Mouse (Mus musculus) CD4-positive, CD25-positive, alpha-beta regulatory T cell, adult 2 months (primary cell): ENCODE results near the gene Brs3.

Experiments
- DNase-seq: peaks from one replicate; pipeline ENCODE4 v3.0.0-alpha.2; 2012; ENCODE audit warnings: low read depth, low spot score

The Brs3 gene

DNA sequence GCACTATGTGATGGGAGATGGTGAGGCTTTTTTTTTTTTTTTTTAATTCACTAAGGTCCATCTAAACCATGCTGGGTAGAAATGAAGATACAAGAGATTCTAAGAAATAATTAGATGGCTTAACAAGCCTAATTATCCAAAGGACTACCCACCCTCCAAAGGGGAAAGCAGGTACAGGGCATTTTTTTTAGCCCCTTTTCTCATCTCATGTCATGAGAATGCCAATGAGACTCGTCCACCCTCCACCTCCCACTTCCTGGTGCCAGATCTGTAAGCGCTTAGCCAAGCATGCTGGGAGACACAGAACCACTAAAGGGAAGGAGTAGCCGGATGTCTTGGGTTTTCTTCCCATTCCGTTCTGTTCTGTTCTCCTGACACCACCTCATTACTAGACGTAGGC is at the start of gene Brs3:
Brs3 (plus strand) TSS at position 301 of the 400 bp plus-strand sequence.
- DNase-seq = no peak

- no peak for DNase-seq
Measured at GRCm38 (mm10) chrX:57012891-57013290, 30.0 kb upstream of the Brs3 start.

- DNase-seq = no peak
Measured at GRCm38 (mm10) chrX:57043869-57044268, 995 bp downstream of the Brs3 start.

- no peak for DNase-seq
Measured at GRCm38 (mm10) chrX:57052848-57053173, 9.9 kb downstream of the Brs3 start.

DNA sequence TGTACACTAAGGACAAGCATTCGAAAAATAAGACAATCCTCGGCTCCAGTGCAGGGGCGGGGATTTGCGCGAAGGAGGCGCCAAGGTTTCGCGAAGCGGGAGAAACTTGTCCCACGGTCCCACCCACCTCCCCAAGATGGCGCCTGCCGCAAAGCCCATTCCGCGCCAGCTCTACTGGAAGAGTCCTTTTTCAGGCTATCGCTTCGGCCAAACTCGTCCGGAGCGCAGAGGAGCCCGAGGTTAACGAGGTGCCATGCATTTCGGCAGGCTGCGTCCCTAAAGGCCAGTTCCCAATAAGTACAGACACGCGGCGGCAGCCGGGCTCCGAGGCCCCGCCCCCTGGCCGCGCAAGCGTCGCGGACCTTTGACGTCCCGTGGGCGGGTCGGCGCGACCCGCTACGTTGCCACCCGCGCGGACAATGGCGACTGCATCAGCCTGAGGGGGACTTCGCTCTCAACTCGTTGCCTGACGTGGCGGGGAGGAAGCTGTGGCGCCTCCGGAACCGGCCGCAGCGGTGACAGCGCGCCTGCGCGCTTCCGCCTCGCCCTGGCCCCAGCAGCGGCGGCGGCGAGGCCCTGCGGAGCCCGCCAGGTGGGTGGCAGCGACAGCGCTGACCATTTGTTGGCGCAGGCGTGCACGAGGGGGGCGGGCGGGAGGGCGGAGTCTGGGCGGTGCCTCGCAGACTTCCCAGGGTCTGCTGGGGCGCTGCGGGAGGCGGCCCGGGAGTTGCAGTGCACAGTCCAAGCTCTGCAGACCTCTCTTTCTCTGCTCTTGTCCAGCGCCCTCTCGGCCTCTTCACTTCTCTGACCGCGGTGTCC is 10.5 kb downstream of the Brs3 start, which contains the start of gene Htatsf1:
Htatsf1 (plus strand) TSS at position 410 of the 819 bp plus-strand sequence.
- DNase-seq = peak; percentile 89

DNA sequence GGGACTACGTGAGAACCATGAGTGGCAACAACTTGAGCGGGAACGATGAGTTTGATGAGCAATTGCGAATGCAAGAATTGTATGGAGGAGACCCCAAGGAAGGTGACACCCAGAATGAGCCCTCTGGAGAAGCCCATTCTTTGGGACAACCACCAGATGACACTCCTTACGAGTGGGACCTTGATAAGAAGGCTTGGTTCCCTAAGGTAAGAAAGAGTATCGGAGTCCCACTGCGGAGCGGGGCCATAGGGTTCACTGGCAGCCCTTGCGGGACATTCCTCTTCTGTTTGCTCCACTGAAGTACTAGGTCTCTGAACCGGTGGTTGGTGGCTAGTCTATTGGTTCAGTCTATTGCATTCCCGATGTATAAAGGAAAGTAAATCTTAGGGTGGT is 11.1 kb downstream of the Brs3 start:
- DNase-seq = no peak

DNA sequence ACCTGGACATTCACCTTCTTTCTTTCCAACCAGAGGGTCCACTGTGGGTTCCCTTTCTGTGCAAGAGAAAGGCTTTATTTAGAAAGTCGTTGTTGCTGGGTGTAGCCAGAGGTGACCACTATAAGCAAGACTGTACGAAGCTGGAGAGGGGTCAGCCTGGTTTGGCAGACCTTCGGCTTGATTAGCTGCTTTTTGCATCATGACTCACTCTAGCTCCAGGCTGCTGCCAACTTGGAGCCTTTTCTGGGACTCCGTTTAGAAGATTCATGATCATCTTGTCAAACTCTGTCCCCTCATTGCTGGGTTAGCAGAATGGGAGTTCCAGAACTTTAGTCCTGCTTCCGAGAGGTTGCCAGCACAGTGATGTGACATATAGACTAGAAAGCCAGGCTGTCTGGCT is 38.6 kb downstream of the Brs3 start:
- no peak for DNase-seq

DNA sequence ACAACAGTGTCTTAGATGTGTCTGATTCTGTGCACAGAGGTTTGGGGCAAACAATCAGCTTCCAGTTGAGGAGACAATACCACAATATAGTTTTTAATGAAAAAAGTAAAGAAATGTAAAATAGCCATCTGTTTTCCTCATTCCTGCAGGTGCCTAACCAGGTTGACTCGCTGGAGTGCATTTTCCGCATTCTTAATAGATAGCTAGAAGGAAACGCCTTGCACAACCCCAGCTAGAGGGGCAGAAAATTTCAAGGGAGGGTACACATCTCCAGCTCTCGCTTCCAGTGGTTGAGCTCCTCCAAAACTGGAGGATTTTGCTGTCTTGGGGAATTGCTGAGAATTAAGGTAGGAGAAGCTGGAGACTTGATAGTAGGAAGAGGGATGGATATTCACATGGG is 44.9 kb downstream of the Brs3 start, which contains the start of gene Vgll1:
Vgll1 (plus strand) TSS at position 301 of the 400 bp plus-strand sequence.
- DNase-seq = no peak
